Mouse (Mus musculus): ENCODE measurements around the gene Pou2f2.

The Pou2f2 gene

GRCm38 (mm10) chr7:25089875-25090274 is 89.7 kb downstream of the Pou2f2 start:
- DNase-seq (ENCODE audit: low spot score) = no peak

GRCm38 (mm10) chr7:25088968-25089367 is 90.6 kb downstream of the Pou2f2 start:
- DNase-seq (ENCODE audit: low spot score) = no peak

GRCm38 (mm10) chr7:25088531-25088930 is 91.0 kb downstream of the Pou2f2 start:
- DNase-seq (ENCODE audit: low spot score) = no peak

- no peak for DNase-seq (ENCODE audit: low spot score)
Measured at GRCm38 (mm10) chr7:25087972-25088371, 91.6 kb downstream of the Pou2f2 start.

GRCm38 (mm10) chr7:25087256-25087912 is 92.1 kb downstream of the Pou2f2 start:
- no peak for DNase-seq (ENCODE audit: low spot score)

- DNase-seq (ENCODE audit: low spot score) = no peak
Measured at GRCm38 (mm10) chr7:25086656-25087055, 92.9 kb downstream of the Pou2f2 start.

- no peak for DNase-seq (ENCODE audit: low spot score)
Measured at GRCm38 (mm10) chr7:25084621-25085020, 94.9 kb downstream of the Pou2f2 start.

- DNase-seq (ENCODE audit: low spot score) = no peak
Measured at GRCm38 (mm10) chr7:25082510-25082909, 97.0 kb downstream of the Pou2f2 start.

- no peak for DNase-seq (ENCODE audit: low spot score)
Measured at GRCm38 (mm10) chr7:25080431-25080830, 99.1 kb downstream of the Pou2f2 start.

- no peak for DNase-seq (ENCODE audit: low spot score)
Measured at GRCm38 (mm10) chr7:25079496-25080026, 100.0 kb downstream of the Pou2f2 start.

- DNase-seq (ENCODE audit: low spot score) = no peak
Measured at GRCm38 (mm10) chr7:25077414-25077755, 102.1 kb downstream of the Pou2f2 start.

- peak; percentile 99 for DNase-seq (ENCODE audit: low spot score)
Measured at GRCm38 (mm10) chr7:25076663-25077413, 102.7 kb downstream of the Pou2f2 start.

GRCm38 (mm10) chr7:25076296-25076662 is 103.2 kb downstream of the Pou2f2 start:
- DNase-seq (ENCODE audit: low spot score) = no peak

GRCm38 (mm10) chr7:25073924-25074323 is 105.6 kb downstream of the Pou2f2 start:
- DNase-seq (ENCODE audit: low spot score) = no peak

GRCm38 (mm10) chr7:25072716-25073390 is 106.7 kb downstream of the Pou2f2 start:
- peak; percentile 54 for DNase-seq (ENCODE audit: low spot score)

GRCm38 (mm10) chr7:25071979-25072715 is 107.4 kb downstream of the Pou2f2 start, which contains the start of the genes Grik5 and Zfp574:
TSS of gene Grik5 (minus strand) at chr7:25072346.
TSS of gene Zfp574 (plus strand) at chr7:25072567.
- DNase-seq (ENCODE audit: low spot score) = no peak

- DNase-seq (ENCODE audit: low spot score) = no peak
Measured at GRCm38 (mm10) chr7:25068724-25069123, 110.8 kb downstream of the Pou2f2 start.

GRCm38 (mm10) chr7:25067909-25068656 is 111.4 kb downstream of the Pou2f2 start:
- no peak for DNase-seq (ENCODE audit: low spot score)

- no peak for DNase-seq (ENCODE audit: low spot score)
Measured at GRCm38 (mm10) chr7:25067338-25067737, 112.2 kb downstream of the Pou2f2 start.

GRCm38 (mm10) chr7:25063900-25064299 is 115.6 kb downstream of the Pou2f2 start:
- DNase-seq (ENCODE audit: low spot score) = no peak

GRCm38 (mm10) chr7:25063346-25063745 is 116.2 kb downstream of the Pou2f2 start:
- DNase-seq (ENCODE audit: low spot score) = no peak

Measured in testis, postnatal 14 days (tissue).